Mouse (Mus musculus): ENCODE measurements around the gene Kras.

The Kras gene

GRCm38 (mm10) chr6:145249291-145250184 is 501 bp downstream of the Kras start:
- in situ Hi-C loops (cut with MboI, MseI): loop anchor here (5.0 to 25.0 kb wide), 2 partner anchors 93 to 738 kb away; no protein-coding TSS in a partner anchor

DNA sequence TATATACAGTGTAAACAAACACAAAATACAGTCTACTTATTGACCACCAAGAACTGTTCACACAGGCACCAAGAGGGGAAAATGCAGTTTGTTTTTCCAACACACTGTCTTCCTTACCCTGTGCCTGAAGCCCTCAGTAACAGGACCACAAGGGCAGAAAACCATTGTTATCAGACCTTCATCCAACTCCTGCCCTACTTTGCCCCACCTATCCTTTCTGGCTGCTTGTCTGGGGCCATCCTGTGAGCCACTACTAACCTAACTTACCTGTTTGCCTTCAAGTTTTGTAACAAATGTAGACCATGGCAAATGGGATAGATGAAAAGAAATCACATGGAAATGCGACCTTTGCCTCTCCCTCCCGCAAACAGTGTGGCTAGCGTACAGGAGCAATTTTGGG is 2.2 kb downstream of the Kras start:
- in situ Hi-C loops (cut with MboI, MseI): no loop called here

DNA sequence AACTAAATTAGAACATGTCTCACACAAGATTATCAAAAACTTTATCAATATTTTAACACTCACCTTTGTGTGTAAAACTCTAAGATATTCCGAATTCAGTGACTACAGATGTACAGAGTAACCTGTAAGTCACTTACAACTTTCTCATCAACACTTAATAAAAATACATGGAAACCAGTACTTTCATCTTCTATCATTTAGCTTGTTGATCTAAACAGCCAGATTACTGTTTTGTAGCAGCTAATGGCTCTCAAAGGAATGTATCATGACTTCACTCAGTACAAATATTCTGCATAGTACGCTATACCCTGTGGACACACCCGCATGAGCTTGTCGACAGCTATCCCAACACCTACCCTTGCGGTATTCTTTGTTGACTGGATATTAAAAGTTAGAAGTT is 3.2 kb downstream of the Kras start:
- in situ Hi-C loops (cut with MboI, MseI): no loop called here

DNA sequence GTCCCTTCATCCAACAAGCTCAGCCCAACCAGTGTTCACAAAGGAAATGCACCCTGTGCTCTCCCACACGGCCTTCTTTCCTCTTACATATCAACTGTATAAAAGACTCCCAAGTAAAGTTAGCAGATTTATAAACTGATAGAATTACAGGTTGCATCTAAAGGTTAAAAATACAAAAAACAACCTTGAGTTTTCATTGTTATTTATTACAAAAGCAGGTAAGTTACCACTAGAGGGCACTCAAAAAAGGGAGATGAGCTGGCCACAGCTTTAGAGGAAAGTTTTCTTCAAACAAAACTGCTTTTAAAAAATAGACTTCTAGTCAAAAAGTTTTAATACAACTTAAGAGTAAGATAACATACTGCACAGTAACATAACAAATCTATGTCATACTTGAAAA is 7.5 kb downstream of the Kras start:
- in situ Hi-C loops (cut with MboI, MseI): no loop called here

GRCm38 (mm10) chr6:145240285-145240684 is 9.8 kb downstream of the Kras start:
- in situ Hi-C loops (cut with MboI, MseI): no loop called here

DNA sequence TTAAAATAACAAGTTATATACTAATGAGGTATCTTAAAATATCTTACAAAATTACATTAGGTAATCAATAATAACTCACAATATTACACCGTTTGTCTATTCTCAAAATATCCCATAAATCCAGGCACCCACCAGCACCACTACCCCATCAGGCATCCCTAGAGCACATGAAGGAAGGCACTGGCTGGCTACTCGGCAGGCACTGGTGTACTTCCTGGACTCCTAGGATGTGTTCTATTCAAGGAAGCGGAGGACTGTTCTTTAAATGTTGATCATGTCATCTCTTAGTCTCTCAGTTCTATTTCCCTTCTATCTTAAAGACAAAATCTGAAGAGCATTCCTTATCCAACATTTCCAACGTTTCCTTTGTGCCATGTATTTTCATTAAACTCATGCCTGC is 12.9 kb downstream of the Kras start:
- in situ Hi-C loops (cut with MboI, MseI): no loop called here

- in situ Hi-C loops (cut with MboI, MseI): no loop called here
Observed at GRCm38 (mm10) chr6:145235367-145235766, 14.7 kb downstream of the Kras start.

DNA sequence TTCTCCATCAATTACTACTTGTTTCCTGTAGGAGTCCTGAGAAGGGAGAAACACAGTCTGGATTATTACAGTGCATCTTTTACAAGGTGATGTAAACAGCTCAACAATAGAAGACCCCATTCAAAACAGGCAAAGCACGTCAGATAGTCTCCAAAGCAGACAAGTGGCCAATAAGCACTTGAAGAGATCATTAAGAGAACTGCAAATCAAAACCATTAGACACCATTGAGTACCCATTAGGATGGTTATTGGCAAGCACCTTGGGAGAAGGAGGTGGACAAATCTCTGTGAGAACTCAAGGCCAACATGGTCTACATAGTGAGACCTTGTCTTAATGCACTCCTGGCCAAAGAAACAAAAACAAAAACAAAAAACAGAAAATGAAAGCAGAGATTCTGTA is 15.6 kb downstream of the Kras start:
- in situ Hi-C loops (cut with MboI, MseI): no loop called here

- in situ Hi-C loops (cut with MboI, MseI): no loop called here
Observed at GRCm38 (mm10) chr6:145226296-145226695, 23.7 kb downstream of the Kras start.

GRCm38 (mm10) chr6:145224246-145224645 is 25.8 kb downstream of the Kras start:
- in situ Hi-C loops (cut with MboI, MseI): no loop called here

DNA sequence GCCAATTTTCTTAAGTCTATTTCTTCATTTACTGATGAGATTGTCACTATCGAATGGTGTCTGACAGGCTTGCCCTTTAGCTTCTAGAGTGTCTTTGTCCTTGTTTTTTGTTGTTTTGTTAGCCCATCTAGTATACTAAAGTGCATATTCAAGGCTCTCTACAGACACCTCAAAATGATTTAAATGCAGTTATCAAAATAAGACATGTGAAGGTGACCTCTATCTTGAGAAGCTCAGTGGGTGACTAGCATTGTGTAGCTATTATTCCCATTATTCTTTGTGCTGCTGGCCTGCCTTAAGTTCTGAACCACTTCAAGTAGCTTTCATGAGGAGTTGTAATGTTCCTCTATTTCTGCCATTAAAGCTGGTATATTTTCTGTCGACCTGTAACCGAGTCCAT is 34.2 kb downstream of the Kras start:
- in situ Hi-C loops (cut with MboI, MseI): no loop called here

DNA sequence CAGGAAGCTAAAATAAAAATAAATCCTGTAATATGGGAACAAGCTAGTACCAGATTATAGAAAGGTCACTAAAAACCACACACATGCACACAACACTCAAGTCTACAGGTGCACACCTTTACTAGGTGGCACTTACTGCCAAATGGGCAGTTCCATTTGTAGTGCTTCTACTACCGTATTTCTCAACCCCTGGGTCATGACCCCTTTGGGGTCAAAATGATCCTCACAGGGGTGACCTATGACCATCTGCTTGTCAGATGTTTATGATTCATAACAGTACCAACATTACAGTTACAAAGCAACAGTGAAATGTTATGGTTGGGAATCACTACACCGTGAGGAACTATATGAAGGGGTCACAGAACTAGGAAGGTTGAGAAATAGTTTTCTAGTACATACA is 36.1 kb downstream of the Kras start:
- in situ Hi-C loops (cut with MboI, MseI): no loop called here

DNA sequence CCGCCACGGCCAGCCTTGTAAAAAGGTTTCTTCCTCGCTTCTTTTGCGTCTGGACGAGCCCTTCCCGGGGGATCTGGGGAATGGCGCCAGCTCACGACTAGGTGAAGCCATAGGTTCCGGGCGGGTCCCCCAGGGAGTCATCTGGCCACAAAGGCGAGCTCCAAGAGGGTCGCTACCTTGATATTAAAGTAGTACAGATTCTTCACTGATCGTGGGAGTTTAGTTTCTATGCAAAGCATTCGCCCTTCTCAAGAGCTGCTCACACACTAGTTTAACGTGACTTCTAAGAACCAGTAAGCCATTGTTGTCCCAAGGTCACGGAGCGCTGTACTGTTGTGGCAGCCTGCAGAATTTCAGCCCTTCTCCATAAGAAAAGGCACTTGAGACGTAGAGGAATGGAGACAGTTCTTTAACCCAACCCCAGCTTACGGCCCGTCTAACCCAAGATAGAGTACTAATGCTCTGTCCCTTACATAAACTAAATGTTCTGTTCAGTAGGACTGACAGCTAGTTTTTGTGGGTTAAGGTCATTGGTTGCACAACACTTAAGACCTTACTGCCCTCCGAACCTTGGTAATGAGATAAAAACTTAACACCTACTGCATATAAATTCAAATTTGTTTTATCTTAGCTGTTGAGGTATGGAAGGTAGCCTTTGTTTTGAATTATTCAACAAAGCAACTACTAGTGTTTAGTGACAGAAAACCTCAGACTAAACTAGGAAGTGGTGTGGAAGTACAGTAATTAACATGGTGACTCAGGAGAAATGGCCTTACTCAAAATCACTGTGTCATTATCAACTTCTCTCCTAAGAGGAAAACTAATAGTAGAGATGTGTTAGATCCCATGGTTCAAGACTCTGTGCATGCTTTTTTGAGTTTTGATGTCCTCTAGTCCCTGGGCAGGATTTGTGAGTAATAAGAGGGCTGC is 38.4 kb downstream of the Kras start:
- in situ Hi-C loops (cut with MboI, MseI): no loop called here

GRCm38 (mm10) chr6:145210816-145211338 is 39.2 kb downstream of the Kras start, which contains the start of the genes Casc1 and Etfrf1:
Gene Casc1 (minus strand): TSS chr6:145211005.
Gene Etfrf1 (plus strand): TSS chr6:145211134.
- in situ Hi-C loops (cut with MboI, MseI): no loop called here

- in situ Hi-C loops (cut with MboI, MseI): no loop called here
Observed at GRCm38 (mm10) chr6:145210056-145210680, 39.9 kb downstream of the Kras start.

- in situ Hi-C loops (cut with MboI, MseI): no loop called here
Observed at GRCm38 (mm10) chr6:145205142-145205541, 44.9 kb downstream of the Kras start.

DNA sequence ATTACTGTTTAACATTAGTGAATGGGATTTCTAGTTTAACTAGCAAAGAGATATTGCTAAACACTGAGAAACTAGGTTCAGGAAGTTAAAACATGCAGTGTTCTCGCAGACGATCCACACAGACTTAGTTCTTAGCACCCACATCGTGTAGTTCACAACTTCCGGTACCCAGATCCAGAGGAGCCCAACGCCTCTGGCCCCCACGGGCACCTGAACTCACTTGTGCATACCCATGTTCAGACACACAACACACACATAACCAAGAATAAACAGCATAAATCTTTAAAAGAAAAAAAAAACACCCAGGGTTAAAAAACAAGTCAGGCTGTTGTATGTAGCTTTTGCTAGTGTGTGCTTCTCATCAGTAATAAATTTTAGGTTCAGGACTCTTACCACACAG is 45.6 kb downstream of the Kras start:
- in situ Hi-C loops (cut with MboI, MseI): no loop called here

- in situ Hi-C loops (cut with MboI, MseI): no loop called here
Observed at GRCm38 (mm10) chr6:145202432-145203125, 47.5 kb downstream of the Kras start.

- in situ Hi-C loops (cut with MboI, MseI): loop anchor here in 1 of 2 experiments (5.0 kb wide), 1 partner anchor 149 kb away; no protein-coding TSS in a partner anchor
Observed at GRCm38 (mm10) chr6:145197949-145198686, 51.9 kb downstream of the Kras start.

- in situ Hi-C loops (cut with MboI, MseI): no loop called here
Observed at GRCm38 (mm10) chr6:145193446-145193845, 56.6 kb downstream of the Kras start.
